Mouse (Mus musculus): ENCODE data around the gene Brd9. TPM values are rescaled to one million over a fixed set of nuclear protein-coding genes. Genes with fewer than 3 reads are reported as not detected.
A peak's percentile ranks its signal among the peaks of the same experiment; 100 is the strongest.

Brd9 gene
- polyA plus RNA-seq, 2 experiments = 10.6 to 16.7 TPM

DNA sequence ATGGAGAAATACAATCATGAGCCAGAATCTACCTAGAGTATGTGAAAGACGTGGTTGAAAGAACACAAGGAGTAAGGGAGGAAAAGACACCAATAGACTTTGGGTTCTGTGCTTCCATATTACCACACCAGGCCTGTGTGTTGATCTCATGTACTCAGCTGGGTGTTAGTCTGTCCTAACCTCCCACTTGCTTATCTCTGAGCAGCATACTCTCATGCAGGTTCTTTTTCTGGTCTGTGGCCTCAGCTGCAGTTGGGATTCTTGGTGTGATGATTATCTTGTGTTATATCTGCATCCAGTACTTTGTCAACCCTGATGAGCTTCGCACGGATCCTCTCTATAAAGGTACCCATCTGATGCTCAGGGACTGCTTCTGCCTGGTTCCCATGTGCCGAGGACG lies 39.3 kb downstream of the Brd9 start:
- peak; percentile 70 for ATAC-seq (ENCODE audit: insufficient read depth)
- peaks cover 2 to 7% of the 10 kb centered on the region in 2 experiments; a peak in 2 of 4 replicates for H3K4me1 ChIP-seq (replicated peaks; ENCODE audit: control insufficient read depth in 2 of 2, insufficient read depth in 2 of 2, low read length in 1 of 2)
- WGBS (ENCODE audit: insufficient replicate concordance) = 41% methylated on average over 5 of the region's 5 CpGs

DNA sequence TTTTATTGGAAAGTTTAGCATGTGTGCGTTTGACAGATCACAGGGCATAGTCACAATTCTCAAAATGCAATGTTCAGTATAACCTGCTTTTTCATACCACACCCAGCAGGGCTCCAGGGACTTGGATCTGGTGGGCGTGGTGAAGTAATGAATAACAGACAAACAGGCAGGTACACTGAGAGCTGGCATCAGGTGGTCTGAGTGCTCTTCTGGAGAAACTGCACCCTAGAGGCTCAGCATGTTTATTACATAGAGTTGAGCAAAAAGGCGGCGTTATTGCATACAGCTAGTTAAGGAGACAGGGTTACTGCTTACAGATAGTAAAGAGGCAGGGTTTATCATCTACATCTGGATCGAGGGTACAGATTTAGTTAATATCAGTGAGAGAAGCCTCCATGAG lies 52.7 kb downstream of the Brd9 start:
- ATAC-seq (ENCODE audit: insufficient read depth) (peak; percentile 57), DNase-seq (ENCODE audit: low read depth in 3 of 3, low spot score in 3 of 3) (peak in 1 of 3 experiments; percentile 33)
- Histone ChIP-seq H3K36me3 (replicated peaks; ENCODE audit: control insufficient read depth, insufficient read depth, low read depth) (no peaks in the 10 kb centered on the region), H3K27ac (peak overlapping the region; percentile 35; the same call in 1 of the 2 replicates), H3K9me3 (ENCODE audit: control insufficient read depth, low read length) (no peaks in the 10 kb centered on the region), H3K27me3 (ENCODE audit: control insufficient read depth, insufficient read depth, low read length) (no peaks in the 10 kb centered on the region), H3K9ac (replicated peaks) (no peak overlapping the region), H3K4me3 (ENCODE audit: insufficient read depth in 1 of 2, low read depth in 2 of 2, low read length in 2 of 2) (no peak overlapping the region), H3K4me2 (ENCODE audit: low read depth) (peak overlapping the region; percentile 16), H3K4me1 (replicated peaks; ENCODE audit: control insufficient read depth in 2 of 2, insufficient read depth in 2 of 2, low read length in 1 of 2) (peaks cover 6 to 10% of the 10 kb centered on the region in 2 experiments; a peak in 3 of 4 replicates)
- 36% methylated on average over 5 of the region's 5 CpGs for WGBS (ENCODE audit: insufficient replicate concordance)
- no peak for TF ChIP-seq CTCF (IDR thresholded peaks at IDR 0.05; ENCODE audit: low read depth)
- no peak for TF ChIP-seq EP300 (IDR thresholded peaks at IDR 0.05; ENCODE audit: low read depth)

More for the DNA sequence above, 39.3 kb downstream of the Brd9 start:
- Histone ChIP-seq H3K4me2 (ENCODE audit: low read depth) (no peak overlapping the region), H3K9ac (replicated peaks) (no peak overlapping the region), H3K36me3 (replicated peaks; ENCODE audit: control insufficient read depth, insufficient read depth, low read depth) (no peaks in the 10 kb centered on the region), H3K4me3 (ENCODE audit: insufficient read depth in 1 of 2, low read depth in 2 of 2, low read length in 2 of 2) (no peak overlapping the region), H3K27me3 (ENCODE audit: control insufficient read depth, insufficient read depth, low read length) (no peaks in the 10 kb centered on the region), H3K9me3 (ENCODE audit: control insufficient read depth, low read length) (no peaks in the 10 kb centered on the region), H3K27ac (no peak overlapping the region)
- TF ChIP-seq EP300 (IDR thresholded peaks at IDR 0.05; ENCODE audit: low read depth) (peak; percentile 42; the same call in 1 of the 2 replicates), CTCF (IDR thresholded peaks at IDR 0.05; ENCODE audit: low read depth) (no peak)
- DNase-seq (ENCODE audit: low read depth in 3 of 3, low spot score in 3 of 3) = no peak

DNA sequence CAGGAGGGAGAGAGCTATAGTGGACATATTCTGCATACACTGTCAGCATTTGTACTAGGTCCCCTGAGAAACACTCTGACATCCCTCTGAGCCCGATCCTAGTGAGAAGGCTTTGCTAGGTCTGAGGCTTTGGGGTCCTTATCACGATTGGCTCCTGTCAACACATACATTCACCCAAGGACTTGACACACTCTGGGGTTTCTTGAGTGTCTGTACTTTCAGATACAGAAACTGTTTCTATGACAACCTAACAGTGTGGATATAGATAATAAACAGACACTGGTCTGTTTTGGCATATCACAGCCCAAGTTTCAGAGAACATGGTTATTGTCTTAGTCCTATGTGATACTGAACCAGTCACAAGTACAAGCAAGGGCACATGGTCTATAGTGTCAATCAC lies 53.1 kb downstream of the Brd9 start:
- Histone ChIP-seq H3K36me3 (replicated peaks; ENCODE audit: control insufficient read depth, insufficient read depth, low read depth) (no peaks in the 10 kb centered on the region), H3K4me2 (ENCODE audit: low read depth) (peak overlapping the region; percentile 16), H3K4me3 (ENCODE audit: insufficient read depth in 1 of 2, low read depth in 2 of 2, low read length in 2 of 2) (no peak overlapping the region), H3K4me1 (replicated peaks; ENCODE audit: control insufficient read depth in 2 of 2, insufficient read depth in 2 of 2, low read length in 1 of 2) (peaks cover 6 to 10% of the 10 kb centered on the region in 2 experiments; a peak in 3 of 4 replicates), H3K9me3 (ENCODE audit: control insufficient read depth, low read length) (no peaks in the 10 kb centered on the region), H3K27ac (no peak overlapping the region; the same call in 1 of the 2 replicates), H3K9ac (replicated peaks) (no peak overlapping the region), H3K27me3 (ENCODE audit: control insufficient read depth, insufficient read depth, low read length) (no peaks in the 10 kb centered on the region)
- peak; percentile 56 to 75 (median 59) for DNase-seq (ENCODE audit: low read depth in 3 of 3, low spot score in 3 of 3)
- ATAC-seq (ENCODE audit: insufficient read depth) = peak; percentile 95
- 22% methylated on average over 2 of the region's 2 CpGs for WGBS (ENCODE audit: insufficient replicate concordance)
- TF ChIP-seq EP300 (IDR thresholded peaks at IDR 0.05; ENCODE audit: low read depth) (peak; percentile 83), CTCF (IDR thresholded peaks at IDR 0.05; ENCODE audit: low read depth) (no peak)

DNA sequence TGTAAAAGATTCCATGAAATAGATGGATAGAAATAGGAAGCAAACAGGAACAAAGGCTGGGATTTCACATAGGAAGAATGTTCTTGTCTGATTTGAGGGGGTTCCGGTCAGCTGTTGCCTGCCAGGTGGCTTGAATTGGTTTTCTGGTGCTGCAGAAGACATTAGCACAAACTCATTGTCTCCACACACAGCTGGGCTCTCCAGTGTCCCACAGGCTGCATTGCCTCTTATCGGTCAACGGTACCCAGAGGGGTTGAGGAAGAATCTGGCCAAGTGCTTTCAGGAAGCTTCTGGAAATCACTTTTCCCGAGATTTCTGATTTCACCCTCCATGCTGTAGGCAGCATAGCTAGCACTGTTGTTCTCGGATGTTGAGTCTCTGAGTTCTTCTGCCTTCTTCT lies 53.7 kb downstream of the Brd9 start:
- Histone ChIP-seq H3K4me2 (ENCODE audit: low read depth) (no peak overlapping the region), H3K27me3 (ENCODE audit: control insufficient read depth, insufficient read depth, low read length) (no peaks in the 10 kb centered on the region), H3K36me3 (replicated peaks; ENCODE audit: control insufficient read depth, insufficient read depth, low read depth) (no peaks in the 10 kb centered on the region), H3K27ac (no peak overlapping the region), H3K4me3 (ENCODE audit: insufficient read depth in 1 of 2, low read depth in 2 of 2, low read length in 2 of 2) (no peak overlapping the region), H3K4me1 (replicated peaks; ENCODE audit: control insufficient read depth in 2 of 2, insufficient read depth in 2 of 2, low read length in 1 of 2) (peaks cover 6 to 10% of the 10 kb centered on the region in 2 experiments; a peak in 3 of 4 replicates), H3K9ac (replicated peaks) (no peak overlapping the region), H3K9me3 (ENCODE audit: control insufficient read depth, low read length) (no peaks in the 10 kb centered on the region)
- 48% methylated on average over 5 of the region's 5 CpGs for WGBS (ENCODE audit: insufficient replicate concordance)
- no peak for DNase-seq (ENCODE audit: low read depth in 3 of 3, low spot score in 3 of 3)
- TF ChIP-seq EP300 (IDR thresholded peaks at IDR 0.05; ENCODE audit: low read depth) (no peak), CTCF (IDR thresholded peaks at IDR 0.05; ENCODE audit: low read depth) (no peak)
- ATAC-seq (ENCODE audit: insufficient read depth) = no peak

DNA sequence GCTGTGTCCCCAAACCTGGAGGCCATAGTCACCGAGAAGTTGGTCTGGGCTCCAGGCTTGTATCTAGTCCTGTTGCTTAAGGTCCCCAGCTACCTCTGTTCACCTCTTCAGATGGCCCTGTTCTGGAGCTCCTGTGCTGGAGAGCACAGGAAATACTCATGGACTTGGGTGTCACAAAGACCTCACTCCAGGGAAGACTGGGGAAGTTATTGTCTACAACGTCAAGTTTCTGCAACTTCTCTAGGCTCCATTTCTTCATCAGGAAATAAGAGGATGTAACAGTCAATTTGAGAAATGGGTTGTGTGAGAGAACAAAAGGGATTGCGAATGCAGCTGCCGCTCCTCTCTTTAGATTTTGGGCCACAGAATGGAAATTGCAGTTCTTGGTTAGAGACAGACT lies 58.8 kb downstream of the Brd9 start:
- TF ChIP-seq EP300 (IDR thresholded peaks at IDR 0.05; ENCODE audit: low read depth) = no peak
- TF ChIP-seq CTCF (IDR thresholded peaks at IDR 0.05; ENCODE audit: low read depth) = no peak
- no peak for ATAC-seq (ENCODE audit: insufficient read depth)
- DNase-seq (ENCODE audit: low read depth in 3 of 3, low spot score in 3 of 3) = no peak
- peaks cover 0 to 2% of the 10 kb centered on the region in 2 experiments; a peak in 2 of 4 replicates for H3K4me1 ChIP-seq (replicated peaks; ENCODE audit: control insufficient read depth in 2 of 2, insufficient read depth in 2 of 2, low read length in 1 of 2)
- no peak overlapping the region for H3K4me2 ChIP-seq (ENCODE audit: low read depth)
- H3K9ac ChIP-seq (replicated peaks) = no peak overlapping the region
- H3K27me3 ChIP-seq (ENCODE audit: control insufficient read depth, insufficient read depth, low read length) = no peaks in the 10 kb centered on the region
- 50% methylated on average over 4 of the region's 4 CpGs for WGBS (ENCODE audit: insufficient replicate concordance)
- H3K27ac ChIP-seq = no peak overlapping the region
- no peaks in the 10 kb centered on the region for H3K9me3 ChIP-seq (ENCODE audit: control insufficient read depth, low read length)
- no peak overlapping the region for H3K4me3 ChIP-seq (ENCODE audit: insufficient read depth in 1 of 2, low read depth in 2 of 2, low read length in 2 of 2)
- no peaks in the 10 kb centered on the region for H3K36me3 ChIP-seq (replicated peaks; ENCODE audit: control insufficient read depth, insufficient read depth, low read depth)

Measured in liver, embryonic 14.5 days (tissue).